Comparison of ENCODE assay signal across 9 mouse cellular contexts in the genomic region with DNA sequence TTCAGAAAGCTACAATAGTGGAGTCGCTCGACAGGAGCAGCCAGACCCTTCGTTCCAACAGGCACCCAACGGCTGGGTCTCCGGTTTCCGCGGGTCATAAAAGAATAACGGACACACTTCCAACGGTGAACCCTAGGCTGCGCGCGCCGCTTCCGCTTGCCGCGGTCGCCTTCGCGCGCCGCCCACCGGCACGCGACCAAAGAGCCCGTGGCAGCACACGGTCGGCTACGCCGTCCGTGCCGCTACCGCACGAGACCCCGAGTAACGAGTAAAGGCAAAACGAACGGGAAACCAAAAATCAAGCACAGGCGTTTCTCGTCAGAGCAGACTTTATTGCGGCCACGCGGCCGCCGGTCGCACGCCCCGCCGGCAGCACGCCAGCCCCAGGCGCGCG. TPM values are rescaled to one million over a fixed set of nuclear protein-coding genes. Genes with fewer than 3 reads are reported as not detected.
A peak's percentile ranks its signal among the peaks of the same experiment; 100 is the strongest.
DNase-seq lines count a peak whose midpoint lies in the region; ATAC-seq and TF ChIP-seq lines count a peak whose summit lies in the region.
"Had no signal": no experiment of that assay in that cellular context is flagged by ENCODE, and none has a peak within 500 bp of the region (broad histone marks: within the 10 kb centered on the region; RNA-seq: fewer than 3 reads in every experiment).

No protein-coding gene starts in this region.

- peak overlapping the region; percentile 81 for H3K4me2 ChIP-seq in heart, embryonic 12.5 days
- H3K4me2 ChIP-seq in liver, embryonic 16.5 days (ENCODE audit: low read depth, low read length) = peak overlapping the region; percentile 57
- H3K4me2 ChIP-seq in neural tube, embryonic 12.5 days (replicated peaks) = peak overlapping the region; percentile 65

- TF ChIP-seq POLR2A in brain, embryonic 14.5 days (IDR thresholded peaks at IDR 0.05; ENCODE audit: borderline replicate concordance, extremely low read depth, insufficient read depth, insufficient read length, poor library complexity, severe bottlenecking) = peak; percentile 48

- H3K27me3 ChIP-seq in heart, embryonic 12.5 days (replicated peaks) = no peaks in the 10 kb centered on the region
- no peaks in the 10 kb centered on the region for H3K27me3 ChIP-seq in liver, embryonic 16.5 days (ENCODE audit: control insufficient read depth, insufficient read depth, low read depth, low read length)
- H3K27me3 ChIP-seq in neural tube, embryonic 12.5 days (replicated peaks) = no peaks in the 10 kb centered on the region

- H3K9ac ChIP-seq in heart, embryonic 12.5 days = peak overlapping the region; percentile 94
- H3K9ac ChIP-seq in liver, embryonic 16.5 days (ENCODE audit: low read depth, low read length) = peak overlapping the region; percentile 91
- H3K9ac ChIP-seq in neural tube, embryonic 12.5 days = peak overlapping the region; percentile 96

- H3K27ac ChIP-seq in heart, embryonic 12.5 days (ENCODE audit: poor library complexity, severe bottlenecking) = peak overlapping the region; percentile 100
- H3K27ac ChIP-seq in liver, embryonic 16.5 days (ENCODE audit: low read length) = peak overlapping the region; percentile 98
- H3K27ac ChIP-seq in neural tube, embryonic 12.5 days = peak overlapping the region; percentile 96

- under 1% methylated on average over 52 of the region's 52 CpGs for WGBS in heart, embryonic 12.5 days
- under 1% methylated on average over 52 of the region's 52 CpGs for WGBS in liver, embryonic 16.5 days (ENCODE audit: insufficient replicate concordance)
- under 1% methylated on average over 52 of the region's 52 CpGs for WGBS in neural tube, embryonic 12.5 days

- peak overlapping the region; percentile 97 for H3K4me3 ChIP-seq in heart, embryonic 12.5 days
- peak overlapping the region; percentile 100 for H3K4me3 ChIP-seq in liver, embryonic 16.5 days (ENCODE audit: low read depth, low read length)
- peak overlapping the region; percentile 99 for H3K4me3 ChIP-seq in neural tube, embryonic 12.5 days

- peak; percentile 90 for DNase-seq in brain, embryonic 14.5 days (ENCODE audit: low read depth)
- peak; percentile 89 for DNase-seq in kidney, postnatal 14 days
- DNase-seq in telencephalon, adult 2 months (ENCODE audit: low read depth, low spot score) = peak; percentile 65

- peak; percentile 47 for ATAC-seq in CD4-positive, CD25-positive, alpha-beta regulatory T cell, adult 4 months
- peak; percentile 54 for ATAC-seq in erythroblast, adult 5-6 weeks (replicated peaks; ENCODE audit: low FRiP score, poor library complexity, severe bottlenecking)
- peak; percentile 31 for ATAC-seq in heart, embryonic 12.5 days (ENCODE audit: insufficient number of reproducible peaks, low FRiP score)
- ATAC-seq in liver, embryonic 16.5 days (ENCODE audit: low read depth) = peak; percentile 35
- peak; percentile 26 for ATAC-seq in neural tube, embryonic 12.5 days (ENCODE audit: low FRiP score, low read depth)

- no peak for TF ChIP-seq CTCF in brain, embryonic 14.5 days (IDR thresholded peaks at IDR 0.05; ENCODE audit: borderline replicate concordance, extremely low read depth, insufficient read depth, insufficient read length)

- peaks cover 16% of the 10 kb centered on the region for H3K4me1 ChIP-seq in heart, embryonic 12.5 days (replicated peaks)
- H3K4me1 ChIP-seq in liver, embryonic 16.5 days (ENCODE audit: control insufficient read depth, low read depth, low read length) = peaks cover 43% of the 10 kb centered on the region
- peaks cover 29% of the 10 kb centered on the region for H3K4me1 ChIP-seq in neural tube, embryonic 12.5 days

- no peaks in the 10 kb centered on the region for H3K9me3 ChIP-seq in heart, embryonic 12.5 days (replicated peaks)
- no peaks in the 10 kb centered on the region for H3K9me3 ChIP-seq in liver, embryonic 16.5 days (replicated peaks; ENCODE audit: control insufficient read depth, low read length)
- no peaks in the 10 kb centered on the region for H3K9me3 ChIP-seq in neural tube, embryonic 12.5 days

- H3K36me3 ChIP-seq in heart, embryonic 12.5 days = no peaks in the 10 kb centered on the region
- H3K36me3 ChIP-seq in liver, embryonic 16.5 days (ENCODE audit: control insufficient read depth, insufficient read depth) = no peaks in the 10 kb centered on the region
- H3K36me3 ChIP-seq in neural tube, embryonic 12.5 days = no peaks in the 10 kb centered on the region

RNA-seq across cellular contexts. Expression of a gene that starts 0.6 kb away (rescaled TPM):
- polyA plus RNA-seq in CD4-positive, CD25-positive, alpha-beta regulatory T cell, adult 4 months (2017; shearing (Covaris generic)) = 10 to 100 TPM; 12.7 to 17.1 TPM
- 26.5 and 33.6 TPM in 2 replicates for polyA plus RNA-seq in brain, embryonic 14.5 days (2012; rRNA removed)
- total RNA-seq in erythroblast, adult 5-6 weeks (2015; ENCODE audit: low replicate concordance) = 15.8 and 29.5 TPM in 2 replicates
- 31.0 and 43.9 TPM in 2 replicates for total RNA-seq in erythroblast, adult 5-6 weeks (2017; ENCODE audit: low replicate concordance)
- polyA plus RNA-seq in heart, embryonic 12.5 days (2016; fragmentation: Nextera tagmentation; extraction: Ambion mirVana) = 16.0 and 18.8 TPM in 2 replicates
- 6.6 and 8.2 TPM in 2 replicates for polyA plus RNA-seq in liver, embryonic 16.5 days (2015; fragmentation: Nextera tagmentation; extraction: Ambion mirVana)
- polyA plus RNA-seq in neural tube, embryonic 12.5 days (2016; fragmentation: Nextera tagmentation; extraction: Ambion mirVana) = 18.4 and 19.8 TPM in 2 replicates

RNA-seq across cellular contexts. Expression of a gene that starts 43.5 kb away (rescaled TPM):
- 1 to 10 TPM; 3.0 to 3.8 TPM for polyA plus RNA-seq in CD4-positive, CD25-positive, alpha-beta regulatory T cell, adult 4 months (2017; shearing (Covaris generic))
- 19.7 and 28.3 TPM in 2 replicates for polyA plus RNA-seq in brain, embryonic 14.5 days (2012; rRNA removed)
- total RNA-seq in erythroblast, adult 5-6 weeks (2015; ENCODE audit: low replicate concordance) = 0.84 and 1.7 TPM in 2 replicates
- not detected in 2 replicates for total RNA-seq in erythroblast, adult 5-6 weeks (2017; ENCODE audit: low replicate concordance)
- polyA plus RNA-seq in heart, embryonic 12.5 days (2016; fragmentation: Nextera tagmentation; extraction: Ambion mirVana) = 3.0 and 3.3 TPM in 2 replicates
- polyA plus RNA-seq in liver, embryonic 16.5 days (2015; fragmentation: Nextera tagmentation; extraction: Ambion mirVana) = 1.7 TPM in 2 replicates
- 15.4 and 16.0 TPM in 2 replicates for polyA plus RNA-seq in neural tube, embryonic 12.5 days (2016; fragmentation: Nextera tagmentation; extraction: Ambion mirVana)
- total RNA-seq: hematopoietic stem cell, adult 5-6 weeks had no signal

RNA-seq across cellular contexts. Expression of a gene that starts 43.7 kb away (rescaled TPM):
- polyA plus RNA-seq in CD4-positive, CD25-positive, alpha-beta regulatory T cell, adult 4 months (2017; shearing (Covaris generic)) = 1 to 10 TPM; 1.2 to 2.6 TPM
- polyA plus RNA-seq in brain, embryonic 14.5 days (2012; rRNA removed) = 19.9 and 24.8 TPM in 2 replicates
- total RNA-seq in erythroblast, adult 5-6 weeks (2015; ENCODE audit: low replicate concordance) = 9.0 TPM in 1 of 2 replicates, not detected in the other
- total RNA-seq in erythroblast, adult 5-6 weeks (2017; ENCODE audit: low replicate concordance) = 2.0 and 2.8 TPM in 2 replicates
- polyA plus RNA-seq in heart, embryonic 12.5 days (2016; fragmentation: Nextera tagmentation; extraction: Ambion mirVana) = 5.2 and 5.4 TPM in 2 replicates
- 25.4 and 32.5 TPM in 2 replicates for polyA plus RNA-seq in liver, embryonic 16.5 days (2015; fragmentation: Nextera tagmentation; extraction: Ambion mirVana)
- 12.2 and 14.5 TPM in 2 replicates for polyA plus RNA-seq in neural tube, embryonic 12.5 days (2016; fragmentation: Nextera tagmentation; extraction: Ambion mirVana)

Comparison
In these comparisons a context has a peak if more than half of its experiments do, and no peak if none do; other contexts are left out.
1. Peak in every context shown above with its lines: DNase-seq, ATAC-seq, H3K4me3 ChIP-seq and H3K27ac ChIP-seq.